Mouse (Mus musculus) liver, embryonic 14.5 days (tissue): ENCODE measurements at regions not wholly inside any gene's neighbourhood (a gene's known extent, or its start where the extent isn't known, plus 50 kb on each side); places are given as distances from the start of the nearest gene placed in this dataset.

Experiments used
- ATAC-seq: fragments of 200-750 bp; cut with Nextera tagmentation; 2 replicates; pipeline ENCODE4 v1.8.0; 2017; ENCODE audit warnings: moderate number of reproducible peaks, mild to moderate bottlenecking, moderate library complexity; ENCODE audit not compliant: insufficient read depth
- DNase-seq, 3 experiments: peaks; one replicate each; pipeline ENCODE4 v3.0.0-alpha.2; 2012 to 2013; ENCODE audit warnings: low read depth in 3 of 3, low spot score in 3 of 3
- H3K27ac ChIP-seq: fragments of 300-500 bp; sonication (generic); 2 replicates; pipeline ENCODE4 v1.5.1; 2014; ENCODE audit warnings: moderate library complexity, mild to moderate bottlenecking, control low read depth, inconsistent platforms
- H3K27me3 ChIP-seq: fragments of 300-500 bp; sonication (generic); 2 replicates; pipeline ENCODE4 v1.6.1; 2014; ENCODE audit warnings: mild to moderate bottlenecking, low read length, moderate library complexity; ENCODE audit not compliant: control insufficient read depth, insufficient read depth
- H3K36me3 ChIP-seq: fragments of 300-500 bp; sonication (generic); replicated peaks from 2 replicates; pipeline ENCODE4 v1.6.1; 2014; ENCODE audit warnings: low read depth; ENCODE audit not compliant: control insufficient read depth, insufficient read depth
- H3K4me1 ChIP-seq, 2 experiments: fragments of 200-500 bp in 1 of 2; fragments of 300-500 bp in 1 of 2; sonication (generic) in 1 of 2; replicated peaks; 2 replicates each; pipeline ENCODE4 v1.6.1; 2012 to 2014; ENCODE audit warnings: antibody characterized with exemption in 1 of 2, inconsistent platforms in 1 of 2, low read length in 1 of 2; ENCODE audit not compliant: control insufficient read depth in 2 of 2, insufficient read depth in 2 of 2
- H3K4me2 ChIP-seq: fragments of 300-500 bp; sonication (generic); 2 replicates; pipeline ENCODE4 v1.6.1; 2014; ENCODE audit warnings: low read depth, mild to moderate bottlenecking, control low read depth, moderate library complexity
- H3K4me3 ChIP-seq, 2 experiments: fragments of 200-500 bp in 1 of 2; fragments of 300-500 bp in 1 of 2; sonication (generic) in 1 of 2; 2 replicates each; pipeline ENCODE4 v1.5.1; 2012 to 2014; ENCODE audit warnings: low read depth in 2 of 2, low read length in 2 of 2, mild to moderate bottlenecking in 2 of 2, control low read depth in 1 of 2, inconsistent platforms in 1 of 2, moderate library complexity in 1 of 2; ENCODE audit not compliant: insufficient read depth in 1 of 2
- H3K9ac ChIP-seq: fragments of 300-500 bp; sonication (generic); replicated peaks from 2 replicates; pipeline ENCODE4 v1.6.1; 2014; ENCODE audit warnings: mild to moderate bottlenecking, control low read depth, moderate library complexity
- H3K9me3 ChIP-seq: fragments of 300-500 bp; sonication (generic); 2 replicates; pipeline ENCODE4 v1.6.1; 2016; ENCODE audit warnings: low read length, mixed read lengths; ENCODE audit not compliant: control insufficient read depth
- CTCF ChIP-seq: IDR thresholded peaks from 2 replicates; pipeline ENCODE4 v1.5.1; 2016; ENCODE audit warnings: antibody characterized with exemption, low read depth, control low read depth
- EP300 ChIP-seq: IDR thresholded peaks from 2 replicates; pipeline ENCODE4 v1.6.1; 2016; ENCODE audit warnings: antibody characterized with exemption, low read depth
- WGBS: fragments of 180-500 bp; shearing (Covaris S2); extraction: QIAGEN DNeasy Blood & Tissue Kit; methylation state at CpG from one replicate; pipeline ENCODE4 v1.1.7; 2014; ENCODE audit not compliant: insufficient replicate concordance; 5-methylcytosine and 5-hydroxymethylcytosine counted together

DNA sequence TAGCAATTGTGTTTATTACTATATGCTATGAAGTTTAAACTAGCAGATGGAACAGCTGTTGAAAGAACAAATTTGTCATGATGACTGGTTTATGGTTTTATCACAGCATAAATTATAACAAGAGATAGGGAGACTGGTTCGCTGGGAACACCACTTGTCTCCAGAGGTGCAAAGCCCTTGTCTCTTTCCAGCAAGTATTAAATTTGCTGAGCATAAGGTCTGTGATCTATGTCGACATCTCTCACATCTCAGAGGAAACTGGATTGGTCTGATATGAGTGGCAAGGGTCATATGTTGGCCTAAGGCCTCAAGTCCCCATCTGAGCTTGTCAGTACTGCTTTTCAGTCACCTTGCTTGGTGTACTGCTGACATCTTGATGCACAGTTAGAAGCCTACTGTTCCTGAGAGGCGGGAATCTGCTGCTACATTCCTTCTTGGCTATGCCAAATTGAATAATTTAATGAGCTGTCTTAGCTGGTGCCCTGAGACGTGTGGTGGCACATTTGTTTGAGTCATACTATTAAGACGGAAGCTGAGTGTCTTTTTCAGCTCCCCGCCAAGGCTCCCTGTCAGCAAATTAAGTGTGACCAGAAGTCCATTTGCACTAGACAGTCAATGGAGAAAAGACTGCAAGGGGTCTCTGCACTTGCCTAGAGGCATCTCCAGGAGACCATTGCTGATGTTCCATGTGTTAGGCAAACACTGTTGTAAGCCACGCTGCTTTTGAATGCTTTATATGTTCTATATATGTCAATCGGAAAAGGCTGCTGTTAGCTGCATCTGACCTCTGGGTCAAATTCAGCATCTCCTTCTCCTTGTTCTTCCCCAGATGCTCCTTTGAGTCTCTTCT lies 157.0 kb downstream of the Bmp2 start:
- TF ChIP-seq EP300 (no peak), CTCF (no peak)
- H3K27ac ChIP-seq = no peak overlapping the region
- no peaks in the 10 kb centered on the region for H3K4me1 ChIP-seq
- H3K27me3 ChIP-seq = no peaks in the 10 kb centered on the region
- no peak for ATAC-seq
- no peak overlapping the region for H3K4me2 ChIP-seq
- 60% methylated on average over 8 of the region's 8 CpGs for whole genome bisulfite sequencing
- H3K36me3 ChIP-seq = no peaks in the 10 kb centered on the region
- H3K9me3 ChIP-seq = no peaks in the 10 kb centered on the region
- H3K9ac ChIP-seq = no peak overlapping the region
- no peak for DNase-seq
- no peak overlapping the region for H3K4me3 ChIP-seq

DNA sequence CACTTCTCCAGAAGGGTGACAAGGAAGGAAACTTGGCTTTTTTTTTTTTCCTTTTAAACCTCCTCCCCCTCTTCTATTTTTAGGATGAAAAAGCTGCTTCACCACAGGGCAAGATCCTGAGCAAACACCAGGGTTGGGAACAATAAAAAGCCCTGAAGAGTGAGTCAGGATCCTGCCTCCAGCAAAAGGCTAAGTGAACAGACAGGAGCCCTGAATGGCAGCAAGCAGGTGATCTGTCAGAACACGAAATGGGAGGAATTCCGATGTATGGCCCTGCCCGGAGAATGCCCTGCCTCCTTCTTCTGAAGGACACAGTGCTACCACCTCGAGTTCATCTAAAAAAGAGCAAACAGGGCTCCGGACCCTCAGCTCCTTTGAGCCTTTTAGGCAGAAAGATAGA lies 164.3 kb downstream of the Bmp2 start:
- no peak overlapping the region for H3K4me3 ChIP-seq
- DNase-seq = no peak
- no peaks in the 10 kb centered on the region for H3K36me3 ChIP-seq
- WGBS = 29% methylated on average over 5 of the region's 5 CpGs
- no peak overlapping the region for H3K9ac ChIP-seq
- no peaks in the 10 kb centered on the region for H3K4me1 ChIP-seq
- no peak overlapping the region for H3K27ac ChIP-seq
- H3K4me2 ChIP-seq = no peak overlapping the region
- no peaks in the 10 kb centered on the region for H3K9me3 ChIP-seq
- no peak for TF ChIP-seq EP300
- TF ChIP-seq CTCF = no peak
- no peaks in the 10 kb centered on the region for H3K27me3 ChIP-seq
- no peak for ATAC-seq

DNA sequence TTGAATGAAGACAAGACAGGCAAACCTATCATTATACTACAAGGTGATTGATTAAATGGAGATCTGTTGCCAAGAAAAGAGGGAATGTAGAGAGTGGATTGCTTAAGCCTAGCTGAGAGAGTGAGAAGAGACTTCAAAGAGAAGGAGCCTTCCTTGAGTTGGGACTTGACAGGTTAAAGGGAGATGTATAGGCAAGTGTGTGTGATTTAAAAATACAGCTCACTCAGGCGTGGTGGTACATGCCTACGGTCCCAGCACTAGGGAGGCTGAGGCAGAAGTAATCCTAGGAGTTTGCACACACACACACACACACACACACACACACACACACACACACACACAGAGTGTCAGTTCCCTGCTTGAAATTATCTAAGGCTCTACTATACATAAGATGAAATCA lies 165.1 kb downstream of the Bmp2 start:
- no peak for ATAC-seq
- TF ChIP-seq CTCF = no peak
- TF ChIP-seq EP300 = no peak
- H3K27me3 ChIP-seq = no peaks in the 10 kb centered on the region
- no peak overlapping the region for H3K9ac ChIP-seq
- H3K27ac ChIP-seq = no peak overlapping the region
- H3K4me2 ChIP-seq = no peak overlapping the region
- no peaks in the 10 kb centered on the region for H3K36me3 ChIP-seq
- H3K4me3 ChIP-seq = no peak overlapping the region
- no peaks in the 10 kb centered on the region for H3K4me1 ChIP-seq
- H3K9me3 ChIP-seq = no peaks in the 10 kb centered on the region
- WGBS = 60% methylated on average over 2 of the region's 2 CpGs
- no peak for DNase-seq

DNA sequence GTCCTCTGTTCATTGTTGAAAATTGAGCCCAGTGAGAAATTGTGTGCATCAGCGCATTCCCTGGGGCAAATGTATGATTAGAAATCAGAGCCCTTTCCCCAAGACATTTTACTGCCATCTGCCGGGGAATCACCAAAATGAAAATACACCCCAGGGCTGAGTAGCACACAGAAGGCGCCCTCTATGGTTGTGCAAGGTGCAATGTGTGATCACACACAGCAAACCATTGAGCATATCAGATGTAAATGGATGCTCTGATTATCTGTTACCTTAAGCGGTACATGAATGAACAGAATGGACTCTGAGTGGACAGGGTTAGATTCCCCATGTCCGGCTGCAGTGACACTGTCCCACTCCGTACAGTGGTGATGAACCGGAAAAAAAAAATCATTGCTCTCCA lies 172.4 kb downstream of the Bmp2 start:
- Histone ChIP-seq H3K9ac (no peak overlapping the region), H3K36me3 (no peaks in the 10 kb centered on the region), H3K4me3 (no peak overlapping the region), H3K4me2 (no peak overlapping the region), H3K9me3 (no peaks in the 10 kb centered on the region), H3K27ac (no peak overlapping the region), H3K27me3 (no peaks in the 10 kb centered on the region; the same call in 1 of the 2 replicates), H3K4me1 (no peaks in the 10 kb centered on the region)
- TF ChIP-seq EP300 (no peak), CTCF (peak; percentile 41)
- no peak for DNase-seq
- ATAC-seq = no peak
- WGBS = 66% methylated on average over 7 of the region's 7 CpGs

DNA sequence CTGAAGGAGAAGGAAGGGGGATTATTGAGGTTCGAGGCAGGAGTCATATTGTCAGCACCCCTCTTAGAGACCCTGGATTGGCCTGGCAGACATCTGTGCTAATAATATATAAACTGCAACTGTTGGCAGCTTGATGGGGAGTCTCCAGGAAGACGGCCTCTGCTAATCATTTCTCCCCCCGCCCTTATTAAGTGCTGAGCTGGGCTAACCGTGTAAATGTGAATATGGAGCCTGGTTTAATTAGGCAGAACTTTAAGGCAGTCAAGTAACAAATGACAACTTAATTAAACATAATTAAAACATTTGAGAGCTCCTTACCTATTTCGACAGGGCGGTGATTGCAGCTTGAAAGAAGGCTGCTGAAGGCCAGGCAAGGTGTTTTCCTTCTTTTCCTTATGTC lies 172.8 kb downstream of the Bmp2 start:
- Histone ChIP-seq H3K4me2 (no peak overlapping the region), H3K9ac (no peak overlapping the region), H3K4me1 (no peaks in the 10 kb centered on the region), H3K36me3 (no peaks in the 10 kb centered on the region), H3K27me3 (no peaks in the 10 kb centered on the region; the same call in 1 of the 2 replicates), H3K9me3 (no peaks in the 10 kb centered on the region), H3K27ac (no peak overlapping the region), H3K4me3 (no peak overlapping the region)
- ATAC-seq (no peak), DNase-seq (no peak)
- TF ChIP-seq EP300 = no peak
- 64% methylated on average over 6 of the region's 6 CpGs for WGBS
